Comparison of ENCODE assay signal across 45 mouse cellular contexts in genomic region chr8:66476880-66477279, GRCm38 (mm10). TPM values are rescaled to one million over a fixed set of nuclear protein-coding genes. Genes with fewer than 3 reads are reported as not detected.
"Had no signal": no experiment of that assay in that cellular context is flagged by ENCODE, and none has a peak within 500 bp of the region (broad histone marks: within the 10 kb centered on the region; RNA-seq: fewer than 3 reads in every experiment).

No protein-coding gene starts in this region.

- H3K4me1 ChIP-seq: heart, embryonic 12.5 days; heart, embryonic 13.5 days; heart, embryonic 15.5 days; hindbrain, embryonic 10.5 days; hindbrain, embryonic 12.5 days; hindbrain, embryonic 13.5 days; hindbrain, embryonic 15.5 days; intestine, embryonic 15.5 days; kidney, embryonic 15.5 days had no signal

- H3K27ac ChIP-seq: heart, embryonic 13.5 days; heart, embryonic 15.5 days; hindbrain, embryonic 10.5 days; hindbrain, embryonic 12.5 days; hindbrain, embryonic 13.5 days; hindbrain, embryonic 14.5 days; hindbrain, embryonic 15.5 days; hindbrain, postnatal 0 days; intestine, embryonic 15.5 days; kidney, embryonic 15.5 days; kidney, postnatal 0 days; layer of hippocampus, adult 2 months; left cerebral cortex, adult 2 months had no signal

- ATAC-seq: hindbrain, embryonic 16.5 days; hindbrain, postnatal 0 days; inflammation-experienced regulatory T-cells, adult 6 months; intestine, embryonic 15.5 days; intestine, embryonic 16.5 days; intestine, postnatal 0 days had no signal

- H3K27me3 ChIP-seq: heart, embryonic 12.5 days; heart, embryonic 13.5 days; heart, embryonic 15.5 days; hindbrain, embryonic 12.5 days; hindbrain, embryonic 13.5 days; hindbrain, embryonic 15.5 days; intestine, embryonic 15.5 days; kidney, embryonic 15.5 days had no signal

- H3K9me3 ChIP-seq: heart, embryonic 12.5 days; heart, embryonic 13.5 days; heart, embryonic 15.5 days; hindbrain, embryonic 10.5 days; hindbrain, embryonic 12.5 days; hindbrain, embryonic 13.5 days; hindbrain, embryonic 15.5 days; intestine, embryonic 15.5 days; kidney, embryonic 15.5 days had no signal

- H3K4me3 ChIP-seq: heart, embryonic 12.5 days; heart, embryonic 13.5 days; heart, embryonic 15.5 days; hindbrain, embryonic 10.5 days; hindbrain, embryonic 12.5 days; hindbrain, embryonic 13.5 days; hindbrain, embryonic 15.5 days; intestine, embryonic 15.5 days; kidney, embryonic 15.5 days; layer of hippocampus, adult 2 months; left cerebral cortex, adult 2 months had no signal

- H3K4me2 ChIP-seq: heart, embryonic 11.5 days; heart, embryonic 12.5 days; heart, embryonic 13.5 days; heart, embryonic 15.5 days; hindbrain, embryonic 12.5 days; hindbrain, embryonic 13.5 days; hindbrain, embryonic 14.5 days; hindbrain, embryonic 15.5 days; intestine, embryonic 15.5 days; kidney, embryonic 15.5 days had no signal

- H3K9ac ChIP-seq: heart, embryonic 12.5 days; heart, embryonic 13.5 days; heart, embryonic 15.5 days; hindbrain, embryonic 12.5 days; hindbrain, embryonic 13.5 days; hindbrain, embryonic 14.5 days; hindbrain, embryonic 15.5 days; intestine, embryonic 15.5 days; kidney, embryonic 15.5 days had no signal

- DNase-seq: heart, postnatal 10 days; heart, postnatal 14 days; heart, postnatal 36 days; heart, postnatal 4 days; kidney, adult 11 months; kidney, adult 18-20 months; kidney, adult 2 months; kidney, adult 8-10 months; kidney, adult 9 months; kidney, postnatal 10 days; kidney, postnatal 14 days; kidney, postnatal 25 days; kidney, postnatal 36 days; kidney, postnatal 4 days; layer of hippocampus, adult 9-11 months; layer of hippocampus, postnatal 36 days had no signal

RNA-seq across cellular contexts. Expression of gene Tktl2, which starts 34.7 kb away (rescaled TPM):
- total RNA-seq: heart, postnatal 14 days; heart, postnatal 25 days; heart, postnatal 36 days; hematopoietic stem cell, adult 5-6 weeks had no signal
- polyA plus RNA-seq: heart, embryonic 11.5 days; heart, embryonic 12.5 days; heart, embryonic 13.5 days; heart, embryonic 14.5 days; heart, embryonic 15.5 days; heart, embryonic 16.5 days; heart, postnatal 0 days; hindbrain, embryonic 10.5 days; hindbrain, embryonic 11.5 days; hindbrain, embryonic 12.5 days; hindbrain, embryonic 13.5 days; hindbrain, embryonic 14.5 days; hindbrain, embryonic 16.5 days; inflammation-experienced regulatory T-cells, adult 6 months; intestine, embryonic 14.5 days; intestine, embryonic 15.5 days; intestine, embryonic 16.5 days; intestine, postnatal 0 days; kidney, adult 2 months; kidney, embryonic 14.5 days; kidney, embryonic 15.5 days; kidney, embryonic 16.5 days; kidney, postnatal 0 days; large intestine, adult 2 months had no signal
